Mouse (Mus musculus) testis, adult 2 months (tissue): ENCODE measurements at regions not wholly inside any gene's neighbourhood (a gene's known extent, or its start where the extent isn't known, plus 50 kb on each side); places are given as distances from the start of the nearest gene placed in this dataset.

ENCODE experiments used
- H3K27ac ChIP-seq: fragments of 200-500 bp; 2 replicates; pipeline ENCODE4 v1.5.1; 2012; ENCODE audit warnings: low read depth, low read length; ENCODE audit not compliant: control insufficient read depth, insufficient read depth
- H3K27me3 ChIP-seq: fragments of 200-500 bp; 2 replicates; pipeline ENCODE4 v1.6.1; 2012; ENCODE audit warnings: mild to moderate bottlenecking, low read length, moderate library complexity; ENCODE audit not compliant: control insufficient read depth, insufficient read depth
- H3K36me3 ChIP-seq: fragments of 200-500 bp; 2 replicates; pipeline ENCODE4 v1.6.1; 2012; ENCODE audit warnings: mild to moderate bottlenecking, low read length; ENCODE audit not compliant: control insufficient read depth, insufficient read depth
- H3K4me1 ChIP-seq: fragments of 200-500 bp; 2 replicates; pipeline ENCODE4 v1.6.1; 2012; ENCODE audit warnings: low read length; ENCODE audit not compliant: control insufficient read depth, insufficient read depth
- H3K4me3 ChIP-seq: fragments of 200-500 bp; 2 replicates; pipeline ENCODE4 v1.5.1; 2012; ENCODE audit warnings: low read depth, mild to moderate bottlenecking, low read length, moderate library complexity, mixed read lengths; ENCODE audit not compliant: control insufficient read depth
- CTCF ChIP-seq: fragments of 200-500 bp; IDR thresholded peaks from 2 replicates; pipeline ENCODE4 v1.5.1; 2012; ENCODE audit warnings: low read depth, mild to moderate bottlenecking, inconsistent platforms, low read length, moderate library complexity; ENCODE audit not compliant: control insufficient read depth, insufficient read depth, insufficient replicate concordance
- POLR2A ChIP-seq: fragments of 200-500 bp; IDR thresholded peaks from 2 replicates; pipeline ENCODE4 v1.6.1; 2012; ENCODE audit warnings: low read depth, mild to moderate bottlenecking, inconsistent platforms, low read length, moderate library complexity; ENCODE audit not compliant: control insufficient read depth

- Histone ChIP-seq H3K4me3 (no peak overlapping the region), H3K27ac (no peak overlapping the region), H3K27me3 (no peaks in the 10 kb centered on the region), H3K36me3 (no peaks in the 10 kb centered on the region), H3K4me1 (no peaks in the 10 kb centered on the region)
- TF ChIP-seq POLR2A (no peak), CTCF (no peak)
Observed at GRCm38 (mm10) chr3:121872685-121873084, 57.6 kb upstream of the Abcd3 start.

GRCm38 (mm10) chr3:121871795-121872194 lies 56.7 kb upstream of the Abcd3 start:
- no peaks in the 10 kb centered on the region for H3K27me3 ChIP-seq
- no peak overlapping the region for H3K4me3 ChIP-seq
- H3K36me3 ChIP-seq, result no peaks in the 10 kb centered on the region
- no peak overlapping the region for H3K27ac ChIP-seq
- TF ChIP-seq POLR2A, result no peak
- TF ChIP-seq CTCF, result no peak
- no peaks in the 10 kb centered on the region for H3K4me1 ChIP-seq

GRCm38 (mm10) chr3:121870726-121871125 lies 55.6 kb upstream of the Abcd3 start:
- no peak for TF ChIP-seq CTCF
- no peak for TF ChIP-seq POLR2A
- Histone ChIP-seq H3K27me3 (no peaks in the 10 kb centered on the region), H3K27ac (no peak overlapping the region), H3K36me3 (no peaks in the 10 kb centered on the region), H3K4me1 (no peaks in the 10 kb centered on the region), H3K4me3 (no peak overlapping the region)

- Histone ChIP-seq H3K27me3 (no peaks in the 10 kb centered on the region), H3K4me3 (no peak overlapping the region), H3K4me1 (no peaks in the 10 kb centered on the region), H3K27ac (no peak overlapping the region), H3K36me3 (no peaks in the 10 kb centered on the region)
- TF ChIP-seq CTCF (no peak), POLR2A (no peak)
Observed at GRCm38 (mm10) chr3:121869694-121870093, 54.6 kb upstream of the Abcd3 start.

- Histone ChIP-seq H3K27ac (no peak overlapping the region), H3K27me3 (no peaks in the 10 kb centered on the region), H3K36me3 (no peaks in the 10 kb centered on the region), H3K4me3 (no peak overlapping the region), H3K4me1 (no peaks in the 10 kb centered on the region)
- no peak for TF ChIP-seq CTCF
- TF ChIP-seq POLR2A, result no peak
Observed at GRCm38 (mm10) chr3:121867301-121867700, 52.2 kb upstream of the Abcd3 start.

GRCm38 (mm10) chr3:121864734-121865445 lies 49.8 kb upstream of the Abcd3 start:
- Histone ChIP-seq H3K36me3 (no peaks in the 10 kb centered on the region), H3K27me3 (no peaks in the 10 kb centered on the region), H3K4me3 (no peak overlapping the region), H3K27ac (no peak overlapping the region), H3K4me1 (no peaks in the 10 kb centered on the region)
- TF ChIP-seq CTCF, result no peak
- no peak for TF ChIP-seq POLR2A
